Mouse (Mus musculus): Measurements from ENCODE around the gene Pcgf5. TPM values are rescaled to one million over a fixed set of nuclear protein-coding genes. Genes with fewer than 3 reads are reported as not detected.

The Pcgf5 gene
- polyA plus RNA-seq, 1 experiment: 30.7 TPM

- Histone ChIP-seq H3K4me3 (ENCODE audit: control insufficient read depth, low read depth, low read length) (no peak overlapping the region), H3K4me1 (ENCODE audit: control insufficient read depth, insufficient read depth, low read length) (no peaks in the 10 kb centered on the region), H3K27ac (ENCODE audit: control insufficient read depth, insufficient read depth, low read depth, low read length) (no peak overlapping the region), H3K27me3 (ENCODE audit: control insufficient read depth, insufficient read depth, low read length) (no peaks in the 10 kb centered on the region), H3K36me3 (ENCODE audit: control insufficient read depth, insufficient read depth, low read length) (no peaks in the 10 kb centered on the region)
- TF ChIP-seq POLR2A (IDR thresholded peaks at IDR 0.05; ENCODE audit: control insufficient read depth, low read depth, low read length): no peak
- no peak for TF ChIP-seq CTCF (IDR thresholded peaks at IDR 0.05; ENCODE audit: control insufficient read depth, insufficient read depth, insufficient replicate concordance, low read depth, low read length)
Measured at GRCm38 (mm10) chr19:36364757-36365156, 16.6 kb downstream of the Pcgf5 start.

- Histone ChIP-seq H3K4me1 (ENCODE audit: control insufficient read depth, insufficient read depth, low read length) (no peaks in the 10 kb centered on the region), H3K4me3 (ENCODE audit: control insufficient read depth, low read depth, low read length) (no peak overlapping the region), H3K27me3 (ENCODE audit: control insufficient read depth, insufficient read depth, low read length) (no peaks in the 10 kb centered on the region), H3K27ac (ENCODE audit: control insufficient read depth, insufficient read depth, low read depth, low read length) (no peak overlapping the region), H3K36me3 (ENCODE audit: control insufficient read depth, insufficient read depth, low read length) (no peaks in the 10 kb centered on the region)
- no peak for TF ChIP-seq POLR2A (IDR thresholded peaks at IDR 0.05; ENCODE audit: control insufficient read depth, low read depth, low read length)
- TF ChIP-seq CTCF (IDR thresholded peaks at IDR 0.05; ENCODE audit: control insufficient read depth, insufficient read depth, insufficient replicate concordance, low read depth, low read length): no peak
Measured at GRCm38 (mm10) chr19:36371478-36371877, 23.4 kb downstream of the Pcgf5 start.

DNA sequence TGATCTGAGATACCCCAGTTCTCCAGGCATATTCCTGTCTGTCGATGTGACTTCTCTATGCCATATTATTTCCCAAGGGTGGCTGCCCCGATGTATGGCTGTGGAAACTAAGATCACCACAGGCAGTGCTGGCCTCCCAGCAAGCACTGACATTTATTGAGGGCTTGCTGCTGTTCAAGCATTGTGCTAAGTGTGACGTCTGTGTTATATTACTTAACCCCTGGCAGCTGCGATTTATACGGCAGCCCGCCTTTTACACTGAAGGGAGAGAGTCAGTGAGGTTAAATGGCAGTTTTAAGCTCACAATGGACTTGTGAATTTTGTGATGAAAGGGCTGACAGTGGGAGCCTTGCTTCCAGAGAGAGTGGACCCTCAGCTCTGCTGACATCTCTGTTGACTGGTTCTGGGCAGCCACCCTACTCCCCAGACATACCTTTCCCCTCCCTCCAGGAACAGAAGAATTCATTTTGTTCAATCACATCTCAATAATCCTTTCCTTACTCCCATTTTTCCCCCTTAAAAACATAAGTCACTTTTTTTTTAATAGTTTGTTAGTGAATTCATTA, 25.0 kb downstream of the Pcgf5 start:
- Histone ChIP-seq H3K4me1 (ENCODE audit: control insufficient read depth, insufficient read depth, low read length) (no peaks in the 10 kb centered on the region), H3K4me3 (ENCODE audit: control insufficient read depth, low read depth, low read length) (no peak overlapping the region), H3K27ac (ENCODE audit: control insufficient read depth, insufficient read depth, low read depth, low read length) (no peak overlapping the region), H3K27me3 (ENCODE audit: control insufficient read depth, insufficient read depth, low read length) (no peaks in the 10 kb centered on the region), H3K36me3 (ENCODE audit: control insufficient read depth, insufficient read depth, low read length) (no peaks in the 10 kb centered on the region)
- TF ChIP-seq CTCF (IDR thresholded peaks at IDR 0.05; ENCODE audit: control insufficient read depth, insufficient read depth, insufficient replicate concordance, low read depth, low read length) (no peak), POLR2A (IDR thresholded peaks at IDR 0.05; ENCODE audit: control insufficient read depth, low read depth, low read length) (no peak)

GRCm38 (mm10) chr19:36375200-36375783, 27.2 kb downstream of the Pcgf5 start:
- Histone ChIP-seq H3K4me3 (ENCODE audit: control insufficient read depth, low read depth, low read length) (no peak overlapping the region), H3K36me3 (ENCODE audit: control insufficient read depth, insufficient read depth, low read length) (no peaks in the 10 kb centered on the region), H3K27ac (ENCODE audit: control insufficient read depth, insufficient read depth, low read depth, low read length) (no peak overlapping the region), H3K27me3 (ENCODE audit: control insufficient read depth, insufficient read depth, low read length) (no peaks in the 10 kb centered on the region), H3K4me1 (ENCODE audit: control insufficient read depth, insufficient read depth, low read length) (no peaks in the 10 kb centered on the region)
- TF ChIP-seq POLR2A (IDR thresholded peaks at IDR 0.05; ENCODE audit: control insufficient read depth, low read depth, low read length) (no peak), CTCF (IDR thresholded peaks at IDR 0.05; ENCODE audit: control insufficient read depth, insufficient read depth, insufficient replicate concordance, low read depth, low read length) (no peak)

DNA sequence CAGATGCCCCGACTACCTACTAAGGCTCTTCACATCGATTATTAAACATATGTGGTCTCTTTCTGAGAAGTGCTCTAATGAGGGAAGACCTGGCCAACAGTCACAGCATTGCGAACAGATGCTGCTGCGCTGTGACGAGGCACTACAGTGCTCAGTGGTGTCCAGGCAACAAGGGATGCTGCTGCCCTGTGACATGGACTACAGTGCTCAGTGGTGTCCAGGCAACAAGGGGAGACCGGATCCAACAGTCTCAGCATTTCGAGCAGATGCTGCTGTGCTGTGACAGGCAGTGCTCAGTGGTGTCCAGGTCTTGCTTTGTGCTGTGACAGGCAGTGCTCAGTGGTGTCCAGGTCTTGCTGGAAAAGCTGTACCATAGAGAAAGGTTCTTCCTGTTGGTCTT, 29.6 kb downstream of the Pcgf5 start:
- Histone ChIP-seq H3K4me3 (ENCODE audit: control insufficient read depth, low read depth, low read length) (no peak overlapping the region), H3K27ac (ENCODE audit: control insufficient read depth, insufficient read depth, low read depth, low read length) (no peak overlapping the region), H3K27me3 (ENCODE audit: control insufficient read depth, insufficient read depth, low read length) (no peaks in the 10 kb centered on the region), H3K36me3 (ENCODE audit: control insufficient read depth, insufficient read depth, low read length) (no peaks in the 10 kb centered on the region), H3K4me1 (ENCODE audit: control insufficient read depth, insufficient read depth, low read length) (no peaks in the 10 kb centered on the region)
- TF ChIP-seq POLR2A (IDR thresholded peaks at IDR 0.05; ENCODE audit: control insufficient read depth, low read depth, low read length) (no peak), CTCF (IDR thresholded peaks at IDR 0.05; ENCODE audit: control insufficient read depth, insufficient read depth, insufficient replicate concordance, low read depth, low read length) (no peak)

DNA sequence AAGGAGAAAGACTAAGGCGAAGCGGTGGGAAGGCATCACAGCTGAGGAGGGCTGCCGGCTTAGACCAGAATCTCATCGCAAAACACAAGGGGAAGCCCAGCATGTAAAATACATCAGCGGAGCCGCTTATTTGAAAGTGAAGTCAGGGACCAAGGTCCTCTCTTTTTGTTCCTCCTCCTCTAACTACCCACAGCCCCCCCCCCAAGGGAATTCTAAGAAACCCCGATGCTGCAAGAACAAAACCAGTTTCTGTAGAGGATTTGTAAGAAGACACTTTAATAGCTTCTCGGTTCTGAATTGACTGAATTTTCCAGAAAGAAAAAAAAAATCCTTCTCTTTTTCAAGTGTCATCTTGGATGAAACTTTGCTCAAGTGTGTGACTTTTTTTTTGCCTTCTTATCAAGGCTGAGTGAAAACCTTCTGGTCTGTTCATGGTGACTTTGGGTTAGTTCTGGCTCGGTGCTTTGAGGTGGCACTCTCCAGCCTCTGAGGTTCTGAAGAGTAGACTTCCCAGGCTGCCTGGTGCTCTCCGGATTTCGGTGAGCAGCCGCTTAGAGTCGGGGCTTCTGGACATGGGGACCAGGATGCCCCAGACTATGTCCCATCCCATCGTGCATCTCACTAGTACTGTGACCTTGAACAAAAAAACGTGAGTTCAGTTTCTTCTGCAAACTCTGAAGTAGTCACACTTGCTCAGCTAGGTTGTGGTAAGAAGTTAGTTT, 30.6 kb downstream of the Pcgf5 start:
- H3K4me1 ChIP-seq (ENCODE audit: control insufficient read depth, insufficient read depth, low read length): no peaks in the 10 kb centered on the region
- no peak overlapping the region for H3K4me3 ChIP-seq (ENCODE audit: control insufficient read depth, low read depth, low read length)
- no peaks in the 10 kb centered on the region for H3K27me3 ChIP-seq (ENCODE audit: control insufficient read depth, insufficient read depth, low read length)
- TF ChIP-seq CTCF (IDR thresholded peaks at IDR 0.05; ENCODE audit: control insufficient read depth, insufficient read depth, insufficient replicate concordance, low read depth, low read length) (no peak), POLR2A (IDR thresholded peaks at IDR 0.05; ENCODE audit: control insufficient read depth, low read depth, low read length) (no peak)
- H3K36me3 ChIP-seq (ENCODE audit: control insufficient read depth, insufficient read depth, low read length): no peaks in the 10 kb centered on the region
- no peak overlapping the region for H3K27ac ChIP-seq (ENCODE audit: control insufficient read depth, insufficient read depth, low read depth, low read length)

GRCm38 (mm10) chr19:36382901-36383300, 34.8 kb downstream of the Pcgf5 start:
- Histone ChIP-seq H3K4me1 (ENCODE audit: control insufficient read depth, insufficient read depth, low read length) (no peaks in the 10 kb centered on the region), H3K4me3 (ENCODE audit: control insufficient read depth, low read depth, low read length) (no peak overlapping the region), H3K27ac (ENCODE audit: control insufficient read depth, insufficient read depth, low read depth, low read length) (no peak overlapping the region), H3K27me3 (ENCODE audit: control insufficient read depth, insufficient read depth, low read length) (no peaks in the 10 kb centered on the region), H3K36me3 (ENCODE audit: control insufficient read depth, insufficient read depth, low read length) (no peaks in the 10 kb centered on the region)
- TF ChIP-seq CTCF (IDR thresholded peaks at IDR 0.05; ENCODE audit: control insufficient read depth, insufficient read depth, insufficient replicate concordance, low read depth, low read length) (no peak), POLR2A (IDR thresholded peaks at IDR 0.05; ENCODE audit: control insufficient read depth, low read depth, low read length) (no peak)
